Mouse (Mus musculus) ovary, postnatal 10 days (tissue): ENCODE measurements around the gene Enkur.
"Not testable (repeated sequence)": the region's sequence is repeated elsewhere in the genome, so short reads cannot be mapped to it uniquely, and the experiment has no call there.

ENCODE experiments used
- DNase-seq: peaks from one replicate; pipeline ENCODE4 v3.0.0; 2022; ENCODE audit warnings: low spot score

Gene Enkur

DNA sequence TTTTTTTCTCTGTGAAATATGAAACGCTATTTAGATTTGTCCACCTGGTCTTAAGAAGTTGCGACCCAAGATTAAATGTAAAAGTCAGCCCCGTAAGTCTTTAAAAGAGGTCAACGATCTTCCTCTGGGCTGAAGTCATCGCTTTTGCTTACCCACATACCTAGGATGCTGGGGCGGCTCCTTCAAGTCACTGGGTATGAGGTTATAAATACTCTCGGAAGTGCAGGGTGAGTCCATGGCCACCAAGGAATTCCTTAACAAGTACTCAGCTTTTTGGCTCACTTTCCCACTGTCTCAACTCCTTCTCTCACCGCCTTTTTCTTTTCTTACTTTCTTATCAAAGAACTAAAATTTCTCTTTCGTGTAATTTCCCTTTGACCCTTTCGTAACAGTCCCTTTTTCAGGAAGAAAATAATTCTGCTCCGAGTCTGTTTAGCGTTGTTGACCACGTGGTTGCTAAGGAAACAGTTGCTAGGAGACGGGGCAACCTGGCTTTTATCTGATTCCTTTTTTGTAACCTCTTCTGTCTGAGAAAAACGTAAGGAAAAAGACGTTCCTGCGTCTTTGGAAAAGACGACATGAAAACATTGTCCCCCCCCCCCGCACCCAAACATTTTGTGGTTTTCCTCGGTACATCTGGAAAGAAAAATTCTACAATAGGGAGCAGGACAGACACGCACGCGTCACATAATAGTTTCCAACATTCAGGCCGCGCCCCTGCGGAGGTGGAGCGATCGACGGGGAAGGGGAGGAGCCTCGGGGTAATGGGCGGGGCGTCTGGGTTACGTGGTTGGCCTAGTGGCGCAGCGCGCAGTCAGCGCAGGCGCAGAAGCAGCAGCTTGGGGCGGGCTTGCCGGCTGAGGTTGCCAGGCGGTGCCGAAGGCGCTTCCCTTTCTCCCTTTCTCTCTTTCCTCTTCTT lies at the start of gene Enkur, which contains the start of gene Thnsl1:
Gene Enkur, minus strand, starts transcription at position 454 of the 919 bp plus-strand sequence.
Gene Thnsl1, plus strand, starts transcription at position 813 of the 919 bp plus-strand sequence.
- DNase-seq = peak; percentile 93

DNA sequence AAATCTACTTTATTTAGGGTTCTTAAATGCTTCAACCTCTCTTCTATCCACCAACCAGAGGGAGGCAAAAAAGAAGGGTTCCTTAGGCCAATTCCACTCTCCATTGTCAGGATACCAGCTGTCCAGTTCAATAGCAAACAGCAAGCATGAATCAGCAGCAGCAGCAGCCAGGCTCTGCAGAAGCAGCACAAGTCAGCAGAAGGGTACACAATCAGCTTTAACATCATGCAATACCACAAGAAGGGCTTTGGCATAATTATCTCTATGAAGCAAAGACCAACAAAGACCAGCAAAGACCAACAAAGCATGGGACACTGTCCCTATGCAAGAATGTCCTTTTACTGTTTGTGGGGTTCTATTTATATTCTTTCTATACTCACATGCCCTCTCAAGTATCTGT lies 49.1 kb upstream of the Enkur start:
- DNase-seq = no peak

DNA sequence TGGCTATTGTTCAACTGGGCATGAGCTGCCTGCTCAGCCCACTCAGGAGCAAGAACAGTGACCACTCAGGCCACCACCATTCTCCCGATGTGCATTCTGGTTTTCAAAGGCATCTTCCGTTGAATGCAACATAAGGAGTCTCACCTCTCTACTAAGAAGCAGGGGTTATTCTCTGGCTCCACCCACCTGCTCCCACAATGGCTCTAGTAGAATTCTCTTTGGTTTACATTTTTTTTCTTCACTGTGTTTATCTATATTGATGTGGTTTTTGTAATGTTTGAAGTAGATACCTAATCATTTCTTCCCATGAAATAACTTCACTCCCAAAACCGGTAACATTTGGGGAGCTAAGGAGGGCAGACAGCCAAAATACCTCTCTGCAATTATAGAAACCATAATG lies 48.5 kb upstream of the Enkur start:
- no peak for DNase-seq

DNA sequence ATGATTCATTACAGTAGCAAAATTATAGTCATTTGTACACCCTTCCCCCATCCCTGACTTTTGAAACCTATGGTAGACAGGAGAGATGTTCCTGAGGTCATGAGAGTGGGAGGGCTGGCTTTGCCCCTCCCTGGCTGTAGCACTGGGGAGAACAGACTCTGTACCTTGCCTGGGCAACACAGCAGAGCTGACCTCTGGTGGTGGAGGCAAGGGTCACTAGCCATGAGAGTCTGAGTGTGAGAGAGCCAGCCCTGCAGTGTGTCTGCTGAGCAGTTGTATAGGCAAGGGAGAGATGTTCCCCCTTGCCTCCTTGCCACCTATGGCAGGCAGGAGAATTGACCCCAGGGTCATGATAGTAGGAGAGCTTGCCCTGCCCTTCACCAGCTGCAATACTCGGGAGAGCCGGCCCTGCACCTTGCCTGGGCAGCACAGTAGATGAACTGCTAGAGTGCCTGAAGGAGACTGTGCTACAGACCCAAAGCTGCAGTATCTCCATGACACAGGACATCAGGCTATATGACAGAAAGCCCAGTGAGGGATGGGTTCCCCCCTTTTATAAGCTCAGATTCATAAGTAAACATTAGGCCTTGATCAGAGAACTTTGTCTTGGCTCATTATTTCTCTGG lies 40.4 kb upstream of the Enkur start:
- DNase-seq = no peak

DNA sequence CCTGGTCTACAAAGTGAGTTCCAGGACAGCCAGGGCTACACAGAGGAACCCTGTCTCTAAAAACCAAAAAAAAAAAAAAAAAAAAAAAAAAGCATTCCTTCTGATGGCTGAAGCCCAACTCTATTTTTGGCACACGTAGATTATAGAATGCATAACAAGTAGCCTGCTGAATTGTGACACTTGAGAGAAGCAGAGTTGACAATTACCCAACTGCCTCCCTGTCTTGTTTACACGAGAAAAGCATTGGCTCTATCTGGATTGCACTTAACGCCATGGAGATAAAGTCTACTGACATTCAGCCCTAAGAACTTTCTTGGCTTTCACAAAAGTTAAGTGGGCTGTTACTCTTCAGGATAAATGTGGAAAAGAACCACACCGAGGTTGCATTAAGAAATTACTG lies 39.8 kb upstream of the Enkur start:
- DNase-seq = no peak

DNA sequence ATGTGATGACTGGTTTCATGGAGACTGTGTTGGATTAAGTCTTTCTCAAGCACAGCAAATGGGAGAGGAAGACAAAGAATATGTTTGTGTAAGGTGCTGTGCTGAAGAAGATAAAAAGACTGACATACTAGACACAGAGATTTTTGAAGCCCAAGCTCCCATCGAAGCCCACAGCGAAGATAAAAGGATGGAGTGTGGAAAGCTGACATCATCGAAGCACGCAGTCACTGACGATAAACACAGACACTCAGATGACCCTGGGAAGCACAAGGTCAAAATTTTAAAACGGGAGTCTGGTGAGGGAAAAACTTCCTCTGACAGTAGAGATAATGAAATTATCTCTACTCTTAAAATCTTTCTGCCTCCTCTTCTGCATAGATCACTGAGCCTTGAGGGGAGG lies 38.9 kb upstream of the Enkur start:
- not testable (repeated sequence) for DNase-seq

DNA sequence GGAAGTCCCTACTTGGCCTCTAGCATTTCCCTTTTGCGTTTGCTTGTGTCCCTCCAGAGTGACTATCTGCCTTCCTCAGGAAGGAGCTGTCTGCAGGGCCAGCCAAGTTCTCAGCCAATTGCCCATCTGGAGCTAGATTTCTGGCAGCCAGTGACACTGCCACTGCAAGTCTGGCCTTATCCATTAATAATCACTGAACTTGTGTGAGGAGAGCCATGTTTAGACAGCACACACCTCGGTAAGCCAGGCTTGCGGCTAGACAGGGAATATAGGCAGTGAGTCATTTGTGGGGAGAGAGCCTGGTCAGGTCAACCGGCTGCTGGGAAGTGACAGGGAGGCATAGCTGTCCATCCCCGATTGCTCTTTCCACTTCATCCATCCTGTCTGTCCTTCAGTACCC lies 31.7 kb upstream of the Enkur start:
- no peak for DNase-seq

DNA sequence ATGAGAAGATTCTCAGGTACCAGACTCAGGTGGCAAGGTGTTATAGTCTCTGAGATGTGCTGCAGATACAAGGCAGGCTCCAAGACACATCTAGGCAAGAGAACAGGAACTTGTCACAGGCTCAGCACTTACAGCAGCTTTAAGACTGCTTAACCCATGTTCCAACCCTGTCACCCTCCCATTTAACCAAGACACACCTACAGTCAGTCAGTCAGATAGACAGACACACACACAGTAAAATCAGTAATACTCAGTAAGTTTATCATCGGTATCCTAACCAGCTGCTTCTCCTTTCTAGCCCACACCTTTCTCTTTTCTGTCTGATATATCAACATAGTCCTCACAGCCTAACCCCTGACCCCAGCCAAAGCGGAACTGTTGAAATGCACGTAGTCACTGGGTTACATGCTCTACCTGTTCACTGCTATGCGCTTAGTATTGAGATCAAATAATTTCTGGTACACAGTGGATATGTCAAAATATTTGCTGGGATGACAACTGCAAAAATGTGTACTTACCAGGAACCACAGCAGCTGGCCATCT lies 30.8 kb upstream of the Enkur start:
- no peak for DNase-seq

DNA sequence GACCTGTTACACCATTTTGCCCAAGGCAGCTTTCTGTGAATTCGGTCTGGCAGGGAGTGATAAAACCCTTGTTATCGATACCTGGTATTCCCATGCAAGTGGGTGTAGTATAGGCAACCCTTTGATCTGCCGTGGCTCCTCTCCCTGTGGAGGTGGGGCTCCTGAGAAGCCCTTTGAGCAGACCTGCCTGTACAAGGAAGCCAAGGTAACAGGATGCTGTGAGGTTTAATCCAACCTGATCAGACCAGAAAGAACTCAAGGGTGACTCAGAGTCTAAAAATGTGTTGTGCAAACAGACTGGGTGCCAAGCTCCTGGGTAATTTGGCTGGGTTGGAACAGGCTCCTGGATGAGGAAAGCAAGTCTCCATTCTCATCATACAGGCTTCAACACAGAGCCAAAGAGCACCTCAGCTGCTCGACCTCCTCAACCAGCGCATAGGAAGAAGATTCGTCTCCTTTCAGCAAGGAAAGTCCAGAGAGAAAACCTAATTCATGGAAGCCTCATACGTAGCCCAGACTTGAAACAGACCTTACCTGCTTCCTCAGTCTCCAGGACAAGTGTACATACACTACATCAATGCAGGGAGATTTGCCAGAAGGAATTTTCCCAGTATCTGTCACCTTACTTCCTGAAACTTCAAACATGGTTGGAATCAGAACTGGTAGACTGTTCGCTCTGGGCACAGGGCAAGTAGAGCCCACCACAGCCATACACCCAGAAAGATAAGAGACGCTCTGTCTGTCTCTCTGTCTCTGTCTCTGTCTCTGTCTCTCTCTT lies 29.9 kb upstream of the Enkur start:
- no peak for DNase-seq

DNA sequence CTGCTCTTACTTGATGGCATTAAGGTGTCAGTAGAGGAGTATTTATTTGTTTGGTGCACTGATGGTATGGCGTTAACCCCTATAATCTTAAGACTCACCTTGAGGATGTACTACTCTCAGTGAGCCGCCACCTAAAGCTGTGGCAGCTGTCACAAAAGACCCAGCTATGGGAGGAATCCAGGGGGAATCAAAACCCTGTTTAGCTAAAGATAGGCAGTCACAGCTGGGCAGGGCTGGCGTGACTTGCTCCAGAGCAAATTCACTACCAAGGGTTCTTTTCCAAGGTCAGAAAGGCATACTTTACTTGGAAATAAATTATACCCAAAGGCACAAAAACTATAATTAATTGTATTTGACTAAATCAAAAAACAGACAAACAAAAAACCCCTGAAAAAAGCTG lies 26.0 kb upstream of the Enkur start:
- no peak for DNase-seq

DNA sequence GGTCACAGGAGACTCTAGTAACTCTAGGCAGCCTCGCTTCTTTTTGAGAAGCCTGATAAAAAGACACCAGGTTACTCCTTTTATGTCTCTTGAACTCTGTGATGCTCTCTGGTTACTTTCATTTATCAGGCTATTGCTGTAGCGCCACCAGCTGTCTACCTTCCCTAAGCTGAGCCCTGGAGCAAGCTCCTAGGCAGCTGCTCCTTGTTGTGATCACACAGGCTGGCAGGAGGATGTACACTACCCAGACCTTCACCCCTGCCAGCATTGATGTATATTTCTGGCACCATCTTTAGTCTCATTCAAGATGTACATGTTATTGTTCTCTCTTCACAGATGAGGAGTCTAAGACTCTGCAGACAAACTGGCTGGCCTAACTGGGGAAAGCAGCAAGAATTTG lies 25.1 kb upstream of the Enkur start:
- no peak for DNase-seq

DNA sequence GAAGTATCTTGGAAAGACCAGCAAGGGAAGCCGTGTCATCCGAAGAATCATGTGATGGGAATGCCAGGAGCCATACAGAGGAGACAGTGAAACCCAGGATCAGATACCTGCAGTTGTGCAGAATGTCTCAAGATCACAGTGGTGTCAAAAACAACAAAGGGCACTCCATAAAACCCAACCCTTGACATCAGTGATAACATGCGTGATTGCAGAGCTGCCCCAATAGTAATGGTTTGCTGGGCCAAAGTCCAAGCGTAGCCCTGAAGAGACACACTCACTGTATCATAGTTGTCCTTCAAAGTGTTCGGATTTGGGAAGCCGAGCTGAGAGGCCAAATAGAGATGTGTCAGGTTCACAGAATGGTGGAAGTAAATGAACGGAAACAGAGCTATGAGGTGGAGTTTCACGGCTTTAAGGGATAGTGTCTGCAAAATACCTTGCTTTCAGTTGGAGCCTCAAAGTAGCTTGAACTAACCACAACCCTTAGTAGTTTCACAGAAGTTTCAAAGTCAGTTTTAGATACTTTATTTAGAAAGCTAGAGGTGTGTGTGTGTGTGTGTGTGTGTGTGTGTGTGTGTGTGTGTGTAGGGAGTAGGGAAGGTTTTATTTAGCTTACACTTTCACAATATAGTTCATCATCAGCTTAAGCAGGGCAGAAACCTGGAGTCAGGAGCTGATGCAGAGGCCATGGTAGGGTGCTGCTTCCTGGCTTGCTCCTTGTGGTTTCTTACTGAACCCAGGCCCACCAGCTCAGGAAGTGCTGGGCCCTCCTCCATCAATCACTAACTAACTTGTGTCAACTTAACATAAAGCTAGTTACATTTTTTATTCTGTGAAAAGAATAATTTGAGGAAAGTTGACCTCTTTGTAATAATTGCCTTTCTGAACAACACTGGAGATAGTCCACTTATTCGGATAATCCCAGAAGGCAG lies 17.6 kb upstream of the Enkur start:
- no peak for DNase-seq

DNA sequence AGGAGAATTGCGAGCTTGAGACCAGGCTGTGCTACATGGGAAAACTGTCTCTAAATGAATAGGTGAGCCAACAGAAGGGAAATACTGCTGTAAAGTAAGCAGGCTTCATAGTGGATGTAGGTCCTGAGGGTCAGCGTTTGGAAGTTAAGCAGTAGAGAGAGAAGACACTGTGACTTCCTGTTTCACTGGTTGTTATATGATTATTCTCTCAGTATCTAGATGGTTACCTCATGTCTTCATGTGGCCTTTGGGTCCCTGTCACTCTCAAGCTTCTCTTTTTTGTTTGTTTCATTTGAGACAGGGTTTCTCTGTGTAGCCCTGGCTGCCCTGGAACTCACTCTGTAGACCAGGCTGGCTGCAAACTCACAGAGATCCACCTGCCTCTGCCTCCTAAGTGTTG lies 10.1 kb upstream of the Enkur start:
- DNase-seq = no peak

DNA sequence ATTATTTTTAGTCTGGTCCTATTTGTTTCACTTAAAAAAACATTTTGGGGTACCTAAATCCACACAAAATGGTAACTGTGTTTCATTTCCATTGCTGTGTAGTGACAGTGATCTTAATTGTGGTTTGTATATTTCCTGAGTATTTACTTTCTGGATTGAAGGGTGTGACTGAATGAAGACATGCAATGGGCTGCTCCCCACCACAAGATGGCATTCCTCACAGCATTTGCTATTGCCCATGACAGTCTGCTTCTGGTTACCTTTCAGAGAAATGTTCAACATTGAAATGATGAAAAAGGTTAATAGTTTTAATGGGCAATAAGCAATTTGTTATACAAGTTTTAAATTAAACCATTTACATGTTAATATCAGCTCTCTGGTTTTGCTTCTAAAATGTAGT lies 9.2 kb upstream of the Enkur start:
- DNase-seq = no peak

DNA sequence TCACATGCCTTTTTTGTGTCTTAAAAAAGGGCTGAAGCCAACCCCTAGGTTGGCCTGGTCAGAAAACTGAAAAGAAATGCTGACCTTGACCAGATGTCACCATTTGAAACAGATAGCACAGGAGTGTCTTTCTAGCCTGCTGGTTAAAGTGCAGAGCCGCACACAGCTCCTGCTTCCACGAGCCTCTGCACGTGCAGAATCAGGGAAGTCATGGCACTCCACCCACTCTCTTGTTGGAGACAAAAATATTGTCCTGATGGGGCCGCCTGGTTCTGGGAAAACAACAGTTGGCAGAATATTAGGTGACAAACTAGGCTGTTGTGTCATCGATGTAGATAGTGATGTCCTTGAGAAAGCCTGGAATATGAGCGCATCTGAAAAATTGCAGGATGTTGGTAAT lies 6.2 kb upstream of the Enkur start:
- DNase-seq = no peak

DNA sequence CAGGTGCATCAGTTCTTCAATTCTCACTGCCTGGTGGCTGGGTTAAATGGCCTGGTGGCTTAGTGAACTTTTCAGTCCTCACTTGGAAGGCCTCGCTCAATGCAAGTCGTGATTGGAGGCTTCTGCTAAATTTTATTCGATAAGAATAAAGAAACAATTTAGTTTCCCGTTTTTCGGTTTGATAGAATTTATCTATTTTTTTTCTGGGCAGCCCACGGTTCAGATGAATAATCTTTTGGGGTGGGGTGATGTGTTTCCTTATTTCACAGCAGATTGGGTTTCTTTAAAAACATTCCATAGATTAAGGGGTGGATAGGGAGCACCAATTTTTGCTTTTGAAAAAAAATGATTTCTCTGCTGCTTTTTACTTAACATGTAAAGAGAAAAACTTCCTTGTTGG lies 1.1 kb upstream of the Enkur start:
- DNase-seq = no peak

DNA sequence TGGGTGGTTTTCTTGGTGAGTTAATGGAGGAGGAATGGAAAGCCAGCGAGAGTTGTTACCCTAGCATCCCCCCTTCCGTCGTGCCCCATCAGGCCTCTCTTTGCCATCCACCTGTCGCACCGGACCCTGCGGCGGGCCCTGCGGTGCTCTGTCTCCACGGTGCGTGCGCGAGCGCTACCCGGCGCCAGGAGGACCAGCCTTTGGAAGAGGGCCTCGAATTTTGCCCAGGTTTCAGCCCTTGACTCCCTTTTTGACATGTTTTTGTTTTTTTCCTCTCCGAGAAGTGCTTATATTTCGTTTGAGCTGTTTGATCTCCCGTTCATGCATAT lies 630 bp upstream of the Enkur start:
- DNase-seq = no peak

DNA sequence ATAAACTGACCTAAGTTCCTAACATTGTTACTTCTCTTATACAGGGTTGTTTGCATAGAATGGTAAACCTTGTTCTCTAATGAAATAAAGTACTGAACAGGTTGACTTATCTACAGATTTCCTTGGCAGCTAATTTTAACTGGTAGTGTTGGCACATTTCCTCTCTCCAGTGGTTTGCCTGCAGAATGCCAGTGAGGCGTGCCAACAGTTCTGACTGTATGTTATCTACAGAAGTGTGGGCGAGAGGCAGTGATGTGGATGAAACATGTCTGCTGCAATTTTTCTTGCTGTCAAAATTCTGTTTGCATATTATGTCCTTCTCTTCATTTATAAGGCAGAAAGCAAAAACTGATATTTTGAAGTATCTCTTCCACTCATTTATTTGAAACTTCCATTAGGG lies 2.4 kb downstream of the Enkur start:
- no peak for DNase-seq

DNA sequence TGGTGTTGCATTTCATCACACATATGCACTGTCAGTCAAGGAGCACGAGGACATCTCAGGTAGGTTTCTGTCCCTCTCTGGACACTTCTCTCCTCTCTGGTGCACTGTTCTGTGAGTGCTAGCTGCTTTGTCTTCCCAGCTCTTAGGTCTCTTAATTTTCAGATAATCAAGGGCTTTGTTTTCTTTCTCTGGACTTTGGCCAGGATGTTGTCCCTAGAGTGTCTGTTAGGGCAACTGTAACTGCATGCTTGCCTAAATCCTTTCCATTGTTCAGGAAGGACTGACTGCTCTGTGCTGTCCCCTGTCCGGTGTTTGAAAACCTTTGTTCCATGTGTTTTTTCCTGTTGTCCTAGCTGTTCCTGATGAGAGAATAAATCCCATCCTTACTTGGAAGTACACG lies 6.1 kb downstream of the Enkur start:
- no peak for DNase-seq

DNA sequence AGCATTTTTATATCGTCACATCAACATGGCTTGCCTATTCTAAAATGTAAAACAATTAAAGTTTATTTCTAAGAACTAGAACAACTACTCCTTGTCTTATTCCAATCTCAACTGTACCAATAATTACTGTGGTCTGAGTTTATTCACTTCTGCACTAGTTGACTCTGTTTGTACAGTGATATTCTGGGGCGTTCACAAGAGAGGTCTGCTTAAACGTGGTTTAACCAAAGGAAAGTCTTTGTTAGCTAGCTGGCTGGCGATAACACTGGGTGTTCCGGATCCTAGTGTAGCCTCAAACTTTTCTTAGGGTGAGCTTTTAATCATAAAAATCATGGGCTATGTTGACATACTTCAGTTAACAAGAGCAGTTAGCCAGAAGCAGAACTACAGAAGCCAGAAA lies 9.9 kb downstream of the Enkur start:
- DNase-seq = no peak

DNA sequence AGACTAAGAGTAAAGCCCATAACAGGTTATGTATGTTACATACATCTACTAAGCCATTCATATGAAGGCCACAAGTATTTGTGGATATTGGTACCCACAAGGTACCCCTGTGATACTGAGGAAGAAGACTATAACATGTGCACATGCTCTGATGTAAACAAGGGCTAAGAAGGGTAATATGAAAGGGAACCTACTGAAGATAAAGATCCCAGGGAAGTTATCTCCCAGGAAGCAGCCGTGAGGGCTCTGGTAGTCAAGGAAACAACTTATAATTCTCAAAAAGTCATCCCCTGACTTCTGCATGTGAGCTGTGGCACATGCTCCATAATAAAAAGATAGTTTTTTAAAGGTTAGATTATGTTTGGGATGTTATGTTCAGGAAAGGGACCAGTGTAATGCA lies 13.9 kb downstream of the Enkur start:
- no peak for DNase-seq

DNA sequence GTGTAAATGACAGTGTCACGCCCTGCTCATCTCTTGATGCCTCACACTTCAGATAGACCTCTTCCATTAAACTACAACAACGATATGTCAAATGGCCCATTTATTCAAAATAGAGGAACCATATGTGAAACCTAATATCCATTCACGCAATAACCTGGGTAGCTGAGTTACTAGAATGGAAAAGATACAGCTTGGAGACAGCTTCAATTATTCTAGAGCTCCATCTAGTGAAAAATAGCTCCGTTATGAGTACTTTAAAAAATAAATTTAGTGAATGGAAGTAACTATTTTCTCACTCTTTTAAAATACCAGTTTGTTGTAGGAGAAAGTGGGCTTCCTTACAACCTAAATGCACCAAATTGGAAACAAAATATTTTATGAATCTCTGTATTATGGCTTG lies 16.6 kb downstream of the Enkur start:
- no peak for DNase-seq
